8 mouse cellular contexts compared by ENCODE assay signal in the genomic region with DNA sequence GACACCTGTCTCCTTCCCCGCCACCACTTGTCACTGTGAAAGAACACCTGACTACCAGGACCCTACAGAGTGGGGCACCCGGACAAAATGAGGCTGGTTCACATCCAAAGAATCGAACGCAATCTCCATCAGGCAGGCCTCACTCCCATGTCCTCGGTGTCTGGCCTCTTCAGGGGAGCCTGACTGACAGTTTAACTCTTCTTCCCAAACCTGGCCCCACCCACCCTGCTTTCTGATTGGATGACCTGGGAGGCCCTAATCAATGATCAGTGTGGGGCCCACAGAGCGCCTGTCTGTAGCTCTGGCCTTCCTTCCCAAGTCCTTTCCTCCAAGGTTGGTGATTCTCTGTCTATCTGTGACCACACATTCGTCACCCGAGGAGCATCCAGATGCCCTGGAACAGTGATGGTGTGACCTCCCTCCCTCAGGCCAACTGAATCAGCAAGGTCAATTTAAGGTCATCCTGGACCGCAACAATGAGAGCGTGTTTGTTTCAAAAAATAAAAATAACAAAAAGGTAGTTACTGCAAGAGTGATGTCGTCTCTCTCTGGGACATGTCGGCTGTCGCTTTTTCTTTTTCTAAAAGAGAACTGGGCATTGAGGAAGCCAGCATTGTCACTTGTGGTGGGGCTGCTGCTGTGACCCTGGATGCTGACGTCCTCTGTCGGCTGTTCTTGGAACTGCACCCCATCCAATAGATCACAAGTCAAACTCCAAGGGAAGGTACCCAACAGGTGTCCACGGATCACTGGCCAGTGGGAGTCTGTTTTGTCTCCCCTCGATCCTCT. TPM values are rescaled to one million over a fixed set of nuclear protein-coding genes. Genes with fewer than 3 reads are reported as not detected.
DNase-seq lines count a peak whose midpoint lies in the region; ATAC-seq and TF ChIP-seq lines count a peak whose summit lies in the region.

No protein-coding gene starts in this region.

- H3K36me3 ChIP-seq in lung, postnatal 0 days (ENCODE audit: insufficient read depth, low read length), result no peaks in the 10 kb centered on the region
- 0 out of 2 replicates have a peak, but pooled peaks cover 2% of the 10 kb centered on the region for H3K36me3 ChIP-seq in erythroblast, embryonic 14.5 days (ENCODE audit: control insufficient read depth)

- TF ChIP-seq CTCF in cerebellum, adult 2 months (IDR thresholded peaks at IDR 0.05; ENCODE audit: borderline replicate concordance, insufficient read depth, low read depth, low read length), result 0 out of 2 replicates have a peak, but pooled peaks have one; percentile 0
- peak; percentile 53 for TF ChIP-seq CTCF in lung, postnatal 0 days (IDR thresholded peaks at IDR 0.05)

- no peak overlapping the region for H3K4me2 ChIP-seq in lung, postnatal 0 days (replicated peaks; ENCODE audit: low read depth, low read length)

- no peak overlapping the region for H3K4me3 ChIP-seq in cerebellum, adult 2 months (replicated peaks; ENCODE audit: insufficient read depth, low read depth, low read length)
- H3K4me3 ChIP-seq in lung, postnatal 0 days (ENCODE audit: low read depth, low read length), result no peak overlapping the region
- peak overlapping the region; percentile 56 for H3K4me3 ChIP-seq in erythroblast, embryonic 14.5 days (replicated peaks)

- no peaks in the 10 kb centered on the region for H3K9me3 ChIP-seq in lung, postnatal 0 days (ENCODE audit: low read length)
- no peaks in the 10 kb centered on the region for H3K9me3 ChIP-seq in erythroblast, embryonic 14.5 days (ENCODE audit: control insufficient read depth, low read length)

- no peak for TF ChIP-seq EP300 in lung, postnatal 0 days (IDR thresholded peaks at IDR 0.05)

- H3K9ac ChIP-seq in lung, postnatal 0 days (replicated peaks; ENCODE audit: low read depth), result no peak overlapping the region

- H3K27ac ChIP-seq in cerebellum, adult 2 months (ENCODE audit: insufficient read depth, low read length), result no peak overlapping the region
- H3K27ac ChIP-seq in lung, postnatal 0 days (ENCODE audit: low read length), result no peak overlapping the region

- peaks cover 4% of the 10 kb centered on the region; the same call in 1 of the 2 replicates for H3K4me1 ChIP-seq in cerebellum, adult 2 months (ENCODE audit: control insufficient read depth, insufficient read depth, low read length)
- H3K4me1 ChIP-seq in lung, postnatal 0 days (ENCODE audit: insufficient read depth, low read depth, low read length), result peaks cover 5% of the 10 kb centered on the region; the same call in 1 of the 2 replicates
- H3K4me1 ChIP-seq in erythroblast, embryonic 14.5 days (ENCODE audit: control insufficient read depth), result peaks cover 62% of the 10 kb centered on the region

- no peak for ATAC-seq in lung, postnatal 0 days

- whole genome bisulfite sequencing in cerebellum, adult 2 months, result 55% methylated on average over 17 of the region's 17 CpGs
- 56% methylated on average over 17 of the region's 17 CpGs for WGBS in lung, postnatal 0 days

- no peaks in the 10 kb centered on the region for H3K27me3 ChIP-seq in cerebellum, adult 2 months (ENCODE audit: control insufficient read depth, insufficient read depth, low read length)
- H3K27me3 ChIP-seq in lung, postnatal 0 days (replicated peaks; ENCODE audit: insufficient read depth, low read length), result no peaks in the 10 kb centered on the region
- no peaks in the 10 kb centered on the region for H3K27me3 ChIP-seq in erythroblast, embryonic 14.5 days (ENCODE audit: control insufficient read depth)

- DNase-seq in cerebellum, adult 2 months, result no peak
- DNase-seq in cerebellum, adult 11 months, result no peak
- DNase-seq in lung, postnatal 0 days (ENCODE audit: low spot score), result no peak
- DNase-seq in lung, postnatal 10 days, result no peak
- DNase-seq in retina, postnatal 1 day, result peak; percentile 32
- DNase-seq in cerebellum, postnatal 25 days, result no peak
- no peak for DNase-seq in kidney, postnatal 10 days

- no peak for TF ChIP-seq POLR2A in cerebellum, adult 2 months (IDR thresholded peaks at IDR 0.05; ENCODE audit: borderline replicate concordance, insufficient read depth, low read length)

RNA-seq across cellular contexts. Expression of gene Ssr1, which starts 28.7 kb away (rescaled TPM):
- 27.7 and 29.7 TPM in 2 replicates for polyA plus RNA-seq in cerebellum, adult 2 months (2012; rRNA removed)
- 95.5 and 96.2 TPM in 2 replicates for polyA plus RNA-seq in lung, postnatal 0 days (2015; fragmentation: Nextera tagmentation; extraction: Ambion mirVana)
- polyA plus RNA-seq in erythroblast, embryonic 14.5 days (2012), result 1.1 and 3.0 TPM in 2 replicates
